Mouse (Mus musculus): ENCODE measurements around the gene Trim37. TPM values are rescaled to one million over a fixed set of nuclear protein-coding genes. Genes with fewer than 3 reads are reported as not detected.

Trim37 gene
- total RNA-seq, 4 experiments from 2014 or later, result 4.5 to 9.5 (median 6.9) TPM

Small RNAs within 50 kb of the gene (microRNA-seq; reads per million reads assigned to microRNA genes)
- 11.2 reads per million, percentile 27 among the genes with 10 or more reads in this experiment for gene Mir301

Other genes with a start within 250 kb of the Trim37 start
- 10 to 100 TPM in 2 of 4 experiments, 1 to 10 TPM in 2; 8.2 to 15.7 (median 11.9) TPM for gene Ypel2, start 133.4 kb upstream of the Trim37 start, total RNA-seq (2022)
- gene Gdpd1, start 53.0 kb upstream of the Trim37 start, total RNA-seq (2022), result 10 to 100 TPM in 2 of 4 experiments, 1 to 10 TPM in 2; 9.1 to 12.0 (median 10.5) TPM
- 10 to 100 TPM in 1 of 4 experiments, 1 to 10 TPM in 3; 8.9 to 10.3 (median 9.5) TPM for gene Smg8, start 40.3 kb upstream of the Trim37 start, total RNA-seq (2022)
- gene Prr11, start 18.4 kb upstream of the Trim37 start, total RNA-seq (2022), result under 1 TPM; 0.25 to 0.55 (median 0.37) TPM
- gene Ska2, start 17.8 kb upstream of the Trim37 start, total RNA-seq (2022), result 10 to 100 TPM; 13.8 to 16.9 (median 15.0) TPM
- 1 to 10 TPM; 3.7 to 7.1 (median 5.3) TPM for gene Ppm1e, start 231.9 kb downstream of the Trim37 start, total RNA-seq (2022)

Data from heart, adult 8-10 months (tissue).